Mouse (Mus musculus): ENCODE results near the gene Dgkg.

- TF ChIP-seq CTCF (IDR thresholded peaks at IDR 0.05; ENCODE audit: low read depth) (no peak), EP300 (IDR thresholded peaks at IDR 0.05; ENCODE audit: low read depth) (no peak)
Observed at GRCm38 (mm10) chr16:22547741-22548140, 109.3 kb downstream of the Dgkg start.
